Mouse (Mus musculus) forelimb bud, embryonic 11.5 days (tissue): ENCODE measurements around the gene Traf1.
A peak's percentile ranks its signal among the peaks of the same experiment; 100 is the strongest.

ENCODE experiments used
- DNase-seq: peaks from one replicate; pipeline ENCODE4 v3.0.0-alpha.2; 2012; ENCODE audit warnings: low read depth, low spot score

Traf1 gene

DNA sequence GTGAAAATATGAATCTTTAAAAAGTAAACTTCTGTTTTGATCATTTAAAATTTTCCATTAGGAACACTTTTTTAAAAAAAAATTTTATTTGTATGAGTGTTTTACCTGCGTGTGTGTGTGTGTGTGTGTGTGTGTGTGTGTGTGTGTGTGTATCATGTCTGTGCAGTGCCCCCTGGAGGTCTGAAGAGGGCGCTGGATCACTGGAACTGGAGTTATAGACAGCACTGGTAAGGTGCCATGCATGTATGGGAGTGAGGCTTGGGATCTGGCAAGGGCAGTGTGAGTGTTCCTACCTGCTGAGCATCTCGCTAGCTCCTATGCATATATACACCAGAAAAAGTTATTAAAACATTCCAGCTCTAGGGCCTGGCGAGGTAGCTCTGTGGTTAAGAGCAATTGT, 59.8 kb downstream of the Traf1 start:
- DNase-seq, result no peak

DNA sequence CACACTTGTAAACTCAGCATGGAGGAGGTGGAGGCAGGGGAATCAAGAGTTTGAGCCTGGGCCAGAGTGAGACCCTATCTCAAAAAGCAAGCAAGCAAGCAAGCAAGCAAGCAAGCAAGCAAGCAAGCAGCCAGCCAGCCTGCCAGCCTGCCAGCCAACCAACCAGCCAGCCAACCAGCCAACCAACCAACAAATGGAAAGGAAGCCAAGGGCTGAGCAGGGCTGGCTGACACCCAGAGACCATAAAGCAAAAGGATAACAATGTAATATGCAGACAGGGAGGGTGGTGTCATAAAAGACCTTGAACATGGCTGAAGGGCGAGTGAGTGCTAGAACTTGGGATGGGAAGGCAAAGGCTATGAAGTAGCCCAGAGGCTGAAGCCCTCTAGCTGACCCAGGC, 61.2 kb downstream of the Traf1 start:
- DNase-seq, result no peak

DNA sequence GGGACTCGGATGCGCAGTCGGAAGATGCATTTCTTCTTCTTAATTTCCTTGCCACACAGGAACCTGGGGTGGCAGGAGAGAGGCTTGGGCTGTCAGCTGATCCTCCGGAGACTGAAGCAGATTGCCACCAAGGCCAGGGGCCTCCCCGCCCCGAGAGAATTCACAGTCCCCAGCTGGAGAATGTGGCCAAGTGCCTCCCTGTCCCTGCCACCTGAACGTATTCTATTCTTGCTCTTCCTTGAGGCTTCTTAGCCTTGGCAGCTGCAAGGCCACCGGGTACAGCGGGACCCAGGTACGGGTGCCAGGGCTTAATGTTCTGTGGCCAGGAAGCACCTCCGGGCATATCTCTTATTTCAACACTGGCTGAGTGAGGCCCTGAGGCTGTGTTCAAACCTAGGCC, 61.9 kb downstream of the Traf1 start:
- DNase-seq, result no peak

DNA sequence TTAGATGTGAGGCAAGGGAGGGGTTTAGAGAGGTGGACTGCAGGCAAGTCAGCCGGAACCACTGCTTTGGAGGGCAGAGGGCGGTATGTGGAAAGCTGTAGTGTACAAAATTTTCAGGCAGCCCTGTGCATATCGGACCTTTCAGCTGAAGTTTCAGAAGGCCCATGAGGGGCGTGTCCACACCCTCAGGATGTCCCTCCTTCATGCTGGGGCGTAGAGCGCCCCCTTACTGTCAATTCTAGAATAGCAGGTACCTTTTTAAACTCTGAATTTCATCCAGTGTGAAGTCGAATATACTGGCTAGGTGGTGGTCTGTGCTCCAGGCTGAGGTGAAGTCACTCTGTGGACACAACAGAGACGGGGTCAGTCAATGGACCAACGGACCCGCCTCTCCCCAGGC, 63.8 kb downstream of the Traf1 start:
- DNase-seq, result peak; percentile 56

DNA sequence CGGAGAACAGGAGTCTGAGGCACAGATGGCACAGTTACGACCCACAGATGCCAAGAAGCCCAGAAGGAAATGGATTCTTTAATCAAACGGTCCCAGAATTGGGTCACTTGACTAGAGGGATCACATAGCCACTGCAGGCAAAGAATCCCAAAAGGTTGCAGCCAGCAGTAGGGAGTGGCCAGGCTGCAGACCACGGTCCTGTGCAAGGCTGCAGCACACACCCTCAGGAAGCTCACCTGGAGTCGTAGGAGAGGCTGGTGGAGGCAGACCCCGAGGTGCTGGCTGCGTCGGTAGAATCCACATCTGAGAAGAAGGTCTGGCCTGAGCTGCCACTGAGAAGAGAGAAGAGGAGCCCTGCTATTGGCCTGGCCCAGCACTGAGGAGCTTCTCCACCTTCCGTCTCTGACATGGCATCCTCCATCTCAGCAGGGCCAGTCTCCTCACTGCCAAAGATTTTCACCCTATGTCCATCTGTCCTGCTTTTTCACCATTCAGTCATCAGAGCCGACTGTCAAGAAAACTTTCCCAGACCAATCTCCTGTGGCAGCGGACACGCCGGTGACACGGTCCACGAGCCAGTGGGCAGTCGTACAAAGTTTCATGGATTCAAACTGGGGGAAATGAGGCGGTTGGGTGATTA, 64.6 kb downstream of the Traf1 start:
- no peak for DNase-seq

DNA sequence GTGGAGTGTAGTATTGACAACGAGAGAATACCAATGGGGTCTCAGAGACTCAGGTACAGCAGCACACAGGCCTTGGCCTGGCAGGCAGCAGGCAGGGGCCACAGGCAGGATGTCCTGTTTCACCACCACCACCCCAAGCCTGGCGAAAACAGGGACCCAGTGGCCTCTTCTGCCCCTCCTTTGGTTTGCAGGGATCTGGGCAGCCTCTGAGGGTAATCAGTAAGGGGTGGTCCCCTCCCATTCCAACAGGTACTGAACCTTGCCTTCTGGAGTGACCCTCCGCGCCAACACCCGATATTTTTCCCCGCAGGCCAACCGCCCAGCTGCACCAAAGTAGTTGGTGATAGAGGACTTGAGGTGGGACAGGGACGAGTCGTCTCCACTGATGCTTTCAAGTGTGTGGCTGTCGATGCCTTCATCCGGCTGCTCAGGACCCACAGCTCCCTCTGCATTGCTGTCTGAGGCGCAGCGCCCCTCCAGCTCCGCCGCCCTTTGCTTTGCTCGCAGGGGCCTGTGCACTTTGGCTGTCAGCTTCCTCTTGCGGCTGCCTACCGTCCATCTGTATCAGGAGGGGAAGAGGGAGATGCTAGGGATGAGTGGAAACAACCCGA, 66.0 kb downstream of the Traf1 start:
- no peak for DNase-seq

DNA sequence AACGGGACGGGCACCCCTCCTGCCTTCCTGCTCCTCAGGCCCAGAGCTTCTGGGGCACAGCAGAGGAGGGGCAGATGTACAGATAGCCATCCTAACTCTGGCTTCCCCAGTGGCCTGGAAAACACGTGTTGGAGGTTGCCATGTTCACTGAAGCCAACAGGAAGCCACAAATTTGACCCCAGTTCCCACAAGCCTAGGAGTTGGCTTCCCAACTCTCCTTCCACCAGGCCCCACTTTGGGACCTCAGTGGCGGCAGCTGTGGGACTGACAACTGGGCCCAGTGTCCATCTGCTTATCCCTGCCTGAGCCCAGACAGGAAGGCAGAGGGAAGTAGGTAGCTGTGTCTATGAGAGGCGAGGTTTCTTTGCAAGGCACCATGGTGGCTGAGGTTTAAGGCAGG, 67.6 kb downstream of the Traf1 start:
- no peak for DNase-seq
